ENCODE assay signal across 25 mouse cellular contexts in genomic region chr3:3003425-3003824, GRCm38 (mm10).
DNase-seq lines count a peak whose midpoint lies in the region; ATAC-seq lines count a peak whose summit lies in the region.
"Had no signal": no experiment of that assay in that cellular context is flagged by ENCODE, and none has a peak within 500 bp of the region (broad histone marks: within the 10 kb centered on the region; RNA-seq: fewer than 3 reads in every experiment).

No protein-coding gene starts in this region.

- no peak overlapping the region for H3K9ac ChIP-seq in intestine, embryonic 14.5 days (ENCODE audit: low read length)
- no peak overlapping the region for H3K9ac ChIP-seq in intestine, embryonic 15.5 days
- H3K9ac ChIP-seq in hindbrain, embryonic 12.5 days: no peak overlapping the region
- H3K9ac ChIP-seq: embryonic facial prominence, embryonic 12.5 days; embryonic facial prominence, embryonic 15.5 days; forebrain, embryonic 13.5 days; hindbrain, embryonic 15.5 days had no signal

- no peak overlapping the region for H3K4me3 ChIP-seq in intestine, embryonic 14.5 days (ENCODE audit: low read depth, low read length)
- no peak overlapping the region for H3K4me3 ChIP-seq in intestine, embryonic 15.5 days (replicated peaks)
- peak overlapping the region; percentile 60 for H3K4me3 ChIP-seq in megakaryocyte, embryonic 14.5 days (replicated peaks)
- H3K4me3 ChIP-seq in hindbrain, embryonic 12.5 days: no peak overlapping the region
- H3K4me3 ChIP-seq: embryonic facial prominence, embryonic 12.5 days; embryonic facial prominence, embryonic 15.5 days; forebrain, embryonic 13.5 days; hindbrain, embryonic 15.5 days had no signal

- no peak overlapping the region for H3K27ac ChIP-seq in intestine, embryonic 14.5 days (ENCODE audit: low read depth)
- no peak overlapping the region for H3K27ac ChIP-seq in intestine, embryonic 15.5 days
- no peak overlapping the region for H3K27ac ChIP-seq in hindbrain, embryonic 12.5 days
- H3K27ac ChIP-seq: embryonic facial prominence, embryonic 12.5 days; embryonic facial prominence, embryonic 15.5 days; forebrain, embryonic 13.5 days; hindbrain, embryonic 15.5 days had no signal

- ATAC-seq in intestine, embryonic 14.5 days (replicated peaks; ENCODE audit: low FRiP score, low TSS enrichment, low read depth): no peak
- ATAC-seq in intestine, embryonic 15.5 days: no peak
- ATAC-seq in megakaryocyte, adult 5-6 weeks (ENCODE audit: poor library complexity, severe bottlenecking): no peak
- ATAC-seq in hindbrain, embryonic 12.5 days (ENCODE audit: low FRiP score): no peak
- ATAC-seq: forebrain, embryonic 13.5 days; forebrain, embryonic 16.5 days; intestine, embryonic 16.5 days; Patski had no signal

- H3K27me3 ChIP-seq in intestine, embryonic 14.5 days (replicated peaks; ENCODE audit: control insufficient read depth, insufficient read depth, low read length): no peaks in the 10 kb centered on the region
- no peaks in the 10 kb centered on the region for H3K27me3 ChIP-seq in intestine, embryonic 15.5 days (replicated peaks)
- no peaks in the 10 kb centered on the region for H3K27me3 ChIP-seq in megakaryocyte, embryonic 14.5 days (replicated peaks)
- no peaks in the 10 kb centered on the region for H3K27me3 ChIP-seq in hindbrain, embryonic 12.5 days
- H3K27me3 ChIP-seq: CH12.LX; embryonic facial prominence, embryonic 12.5 days; embryonic facial prominence, embryonic 15.5 days; forebrain, embryonic 13.5 days; hindbrain, embryonic 15.5 days; Patski had no signal

- peaks cover 31% of the 10 kb centered on the region; the same call in 1 of the 2 replicates for H3K9me3 ChIP-seq in intestine, embryonic 14.5 days (ENCODE audit: control insufficient read depth, low read length)
- 0 out of 2 replicates have a peak, but pooled peaks cover 2% of the 10 kb centered on the region for H3K9me3 ChIP-seq in intestine, embryonic 15.5 days
- peaks cover 81% of the 10 kb centered on the region for H3K9me3 ChIP-seq in megakaryocyte, embryonic 14.5 days
- peaks cover 77% of the 10 kb centered on the region for H3K9me3 ChIP-seq in hindbrain, embryonic 12.5 days (replicated peaks)

- no peak overlapping the region for H3K4me2 ChIP-seq in intestine, embryonic 14.5 days (ENCODE audit: low read length)
- no peak overlapping the region for H3K4me2 ChIP-seq in intestine, embryonic 15.5 days (replicated peaks)
- no peak overlapping the region for H3K4me2 ChIP-seq in hindbrain, embryonic 12.5 days (replicated peaks)
- H3K4me2 ChIP-seq: embryonic facial prominence, embryonic 12.5 days; embryonic facial prominence, embryonic 15.5 days; forebrain, embryonic 13.5 days; hindbrain, embryonic 15.5 days had no signal

- H3K4me1 ChIP-seq in intestine, embryonic 14.5 days (replicated peaks; ENCODE audit: control insufficient read depth, insufficient read depth, low read length): no peaks in the 10 kb centered on the region
- no peaks in the 10 kb centered on the region for H3K4me1 ChIP-seq in intestine, embryonic 15.5 days (replicated peaks)
- H3K4me1 ChIP-seq in megakaryocyte, embryonic 14.5 days: no peaks in the 10 kb centered on the region; the same call in 1 of the 2 replicates
- H3K4me1 ChIP-seq in hindbrain, embryonic 12.5 days: no peaks in the 10 kb centered on the region
- H3K4me1 ChIP-seq: embryonic facial prominence, embryonic 12.5 days; embryonic facial prominence, embryonic 15.5 days; forebrain, embryonic 13.5 days; hindbrain, embryonic 15.5 days had no signal

- 89% methylated on average over 1 of the region's 1 CpGs for WGBS in intestine, embryonic 14.5 days
- 95% methylated on average over 1 of the region's 1 CpGs for WGBS in intestine, embryonic 15.5 days
- WGBS in hindbrain, embryonic 12.5 days: 76% methylated on average over 1 of the region's 1 CpGs

- peak; percentile 78 for DNase-seq in heart, adult 11 months
- no peak for DNase-seq in heart, postnatal 10 days
- DNase-seq in intestine, embryonic 14.5 days (ENCODE audit: low spot score): peak; percentile 24
- DNase-seq: adrenal gland, adult 2 months; adrenal gland, postnatal 14 days; B cell, adult 2 months; cerebellum, adult 11 months; cerebellum, adult 2 months; cerebellum, adult 9-11 months; cerebellum, postnatal 25 days; gastrocnemius, postnatal 10 days; heart, postnatal 36 days had no signal

- intact Hi-C loops in heart, postnatal 10 days (cut with DNase I): no loop called here

- H3K36me3 ChIP-seq in intestine, embryonic 14.5 days (ENCODE audit: control insufficient read depth, insufficient read depth, low read length): no peaks in the 10 kb centered on the region
- H3K36me3 ChIP-seq in intestine, embryonic 15.5 days: no peaks in the 10 kb centered on the region
- no peaks in the 10 kb centered on the region for H3K36me3 ChIP-seq in megakaryocyte, embryonic 14.5 days (replicated peaks; ENCODE audit: low read length)
- H3K36me3 ChIP-seq in hindbrain, embryonic 12.5 days: no peaks in the 10 kb centered on the region
- H3K36me3 ChIP-seq: embryonic facial prominence, embryonic 12.5 days; embryonic facial prominence, embryonic 15.5 days; G1E; hindbrain, embryonic 15.5 days had no signal

Comparison
In these comparisons a context has a peak if more than half of its experiments do, and no peak if none do; other contexts are left out.
1. DNase-seq: peak in heart, adult 11 months (single experiment) and intestine, embryonic 14.5 days (single experiment); none in heart, postnatal 10 days (0 of 2).